Mouse (Mus musculus): ENCODE data around the gene Cdc25a. TPM values are rescaled to one million over a fixed set of nuclear protein-coding genes. Genes with fewer than 3 reads are reported as not detected.

Cdc25a gene
- 15.7 and 37.0 TPM in 2 replicates for polyA plus RNA-seq (2012; ENCODE audit: low replicate concordance)

GRCm38 (mm10) chr9:109874797-109875691, at the start of gene Cdc25a:
Gene Cdc25a, plus strand, starts transcription at chr9:109875579.

GRCm38 (mm10) chr9:109832391-109833087, 42.8 kb upstream of the Cdc25a start, which contains the start of gene Nme6:
Gene Nme6, plus strand, starts transcription at chr9:109832749.

GRCm38 (mm10) chr9:109849312-109849758, 26.0 kb upstream of the Cdc25a start, which contains the start of gene Camp:
Gene Camp, minus strand, starts transcription at chr9:109849617.

GRCm38 (mm10) chr9:109931257-109932171, 56.1 kb downstream of the Cdc25a start, which contains the start of gene Map4:
Gene Map4, plus strand, starts transcription at chr9:109931460.

Other genes with a start within 250 kb of the Cdc25a start
- not detected in 2 replicates for gene Fbxw24, start 249.5 kb upstream of the Cdc25a start, polyA plus RNA-seq (2012; ENCODE audit: low replicate concordance)
- gene Fbxw25, start 210.9 kb upstream of the Cdc25a start, polyA plus RNA-seq (2012; ENCODE audit: low replicate concordance): not detected in 2 replicates
- not detected in 2 replicates for gene Fbxw18, start 172.9 kb upstream of the Cdc25a start, polyA plus RNA-seq (2012; ENCODE audit: low replicate concordance)
- gene Fbxw26, start 129.5 kb upstream of the Cdc25a start, polyA plus RNA-seq (2012; ENCODE audit: low replicate concordance): not detected in 2 replicates
- not detected in 2 replicates for gene Fbxw27, start 84.9 kb upstream of the Cdc25a start, polyA plus RNA-seq (2012; ENCODE audit: low replicate concordance)
- gene Spink8, start 63.3 kb upstream of the Cdc25a start, polyA plus RNA-seq (2012; ENCODE audit: low replicate concordance): not detected in 2 replicates
- gene Nme6, start 42.8 kb upstream of the Cdc25a start, polyA plus RNA-seq (2012; ENCODE audit: low replicate concordance): 1.7 and 6.1 TPM in 2 replicates
- gene Camp, start 26.0 kb upstream of the Cdc25a start, polyA plus RNA-seq (2012; ENCODE audit: low replicate concordance): 16.6 and 70.8 TPM in 2 replicates
- gene Map4, start 55.9 kb downstream of the Cdc25a start, polyA plus RNA-seq (2012; ENCODE audit: low replicate concordance): 141 and 232 TPM in 2 replicates
- 30.3 and 37.7 TPM in 2 replicates for gene Smarcc1, start 242.1 kb downstream of the Cdc25a start, polyA plus RNA-seq (2012; ENCODE audit: low replicate concordance)
- 20.6 and 24.0 TPM in 2 replicates for gene Dhx30, start 242.3 kb downstream of the Cdc25a start, polyA plus RNA-seq (2012; ENCODE audit: low replicate concordance)

All from hematopoietic multipotent progenitor cell, adult 10-12 weeks (in vitro differentiated cells).